Mouse (Mus musculus): ENCODE results near the gene Tmcc3.

Tmcc3 gene

DNA sequence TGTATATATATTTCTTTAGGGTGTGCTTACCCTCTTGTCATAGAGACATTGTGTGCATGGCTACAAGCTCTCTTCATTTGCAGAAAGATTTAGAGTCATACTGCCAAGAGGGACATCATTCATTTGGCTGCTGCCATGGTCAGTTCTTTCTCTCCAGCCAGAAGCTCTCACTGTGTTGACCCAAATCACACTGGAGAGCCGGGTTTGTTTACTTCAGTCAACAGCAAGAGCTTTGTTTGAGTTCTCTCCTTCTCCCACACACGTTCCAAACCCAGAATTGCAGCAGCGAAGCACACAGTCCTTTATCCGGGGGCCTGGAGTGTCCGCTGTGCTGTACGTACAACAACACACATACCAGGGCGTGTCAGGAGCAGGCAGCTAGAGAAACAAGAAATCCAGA, 154.6 kb downstream of the Tmcc3 start:
- DNase-seq (ENCODE audit: low read depth, low spot score): no peak

DNA sequence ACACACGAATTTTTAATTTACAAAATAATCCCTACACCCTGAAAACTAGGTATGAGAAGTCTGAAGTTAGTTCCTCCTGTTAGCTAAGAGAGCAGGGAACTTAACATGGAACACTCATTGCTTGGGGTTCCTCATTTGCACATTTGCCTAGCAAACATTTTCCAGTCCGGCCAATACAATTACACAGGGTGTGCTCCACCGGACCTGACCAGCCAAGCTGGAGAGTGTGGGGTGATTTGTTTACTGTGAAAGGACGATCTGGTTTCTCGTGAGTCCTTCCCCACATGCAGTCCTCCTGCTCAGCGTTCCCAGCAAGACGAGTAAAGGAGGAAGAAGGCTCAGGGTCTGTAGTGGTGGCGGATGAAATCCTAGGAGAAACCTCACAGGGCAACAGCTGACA, 159.7 kb downstream of the Tmcc3 start:
- DNase-seq (ENCODE audit: low read depth, low spot score): no peak

GRCm38 (mm10) chr10:94473501-94473900, 161.8 kb downstream of the Tmcc3 start:
- DNase-seq (ENCODE audit: low read depth, low spot score): peak; percentile 20

DNA sequence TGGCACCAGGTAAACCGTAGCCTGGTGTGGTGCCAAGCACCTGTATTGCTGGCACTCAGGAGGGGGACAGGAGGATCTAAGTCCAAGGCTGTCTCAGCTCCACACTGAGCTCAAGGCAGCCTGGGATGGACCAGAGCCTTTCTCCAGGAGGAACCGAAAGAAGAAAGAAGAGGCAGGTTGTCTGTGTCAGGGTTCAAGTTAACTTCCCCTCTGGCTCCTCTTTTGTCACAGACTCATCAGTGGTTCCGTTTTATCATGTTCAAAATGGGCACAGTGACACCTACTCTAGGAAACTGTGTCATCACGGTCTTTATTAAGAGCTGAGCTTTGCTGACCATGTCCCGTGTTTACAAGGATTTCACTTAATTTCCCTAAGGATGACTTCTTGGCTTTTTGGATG, 162.4 kb downstream of the Tmcc3 start:
- DNase-seq (ENCODE audit: low read depth, low spot score): no peak

GRCm38 (mm10) chr10:94477366-94478225, 165.8 kb downstream of the Tmcc3 start:
- no peak for DNase-seq (ENCODE audit: low read depth, low spot score)

GRCm38 (mm10) chr10:94479646-94480045, 167.9 kb downstream of the Tmcc3 start:
- no peak for DNase-seq (ENCODE audit: low read depth, low spot score)

- no peak for DNase-seq (ENCODE audit: low read depth, low spot score)
Measured at GRCm38 (mm10) chr10:94480380-94481101, 168.8 kb downstream of the Tmcc3 start.

- no peak for DNase-seq (ENCODE audit: low read depth, low spot score)
Measured at GRCm38 (mm10) chr10:94481613-94482012, 169.9 kb downstream of the Tmcc3 start.

DNA sequence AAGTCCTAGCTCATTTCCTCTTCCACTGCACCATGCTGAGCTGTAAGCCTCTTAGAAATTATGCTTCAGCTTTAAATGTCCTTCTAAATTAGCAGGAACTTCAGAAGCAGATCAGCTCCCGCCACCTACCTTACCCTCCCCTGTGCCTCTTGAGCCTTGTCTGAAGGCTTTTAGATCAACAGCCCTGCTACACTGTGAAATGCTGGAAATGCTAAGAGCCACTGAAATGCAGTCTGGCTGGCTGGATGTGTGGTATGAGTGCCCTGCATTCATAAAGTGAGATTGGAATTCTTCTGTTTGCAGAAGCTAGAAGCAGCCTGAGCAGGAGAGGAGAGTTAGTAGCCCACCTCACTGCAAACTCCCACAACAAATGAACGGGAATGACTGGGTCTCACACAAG, 174.4 kb downstream of the Tmcc3 start:
- DNase-seq (ENCODE audit: low read depth, low spot score): no peak

DNA sequence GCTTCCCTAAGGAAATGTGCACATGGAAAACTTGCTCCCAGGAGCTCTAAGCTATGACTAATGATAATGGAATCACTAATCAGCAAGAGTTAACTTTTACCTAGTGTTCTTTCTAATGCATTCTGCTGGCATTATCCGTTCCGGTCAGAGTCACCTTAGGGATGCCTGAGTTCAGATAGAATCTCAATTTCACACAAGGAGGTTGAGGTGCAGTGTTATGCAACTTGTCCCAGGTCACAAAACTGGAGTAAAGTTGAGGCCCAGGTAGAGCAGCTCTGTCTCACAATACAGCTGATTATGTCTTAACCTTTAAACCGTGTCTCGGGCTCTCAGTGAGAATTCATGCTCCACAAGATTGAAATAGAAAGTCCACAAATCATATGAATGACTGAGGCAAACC, 177.8 kb downstream of the Tmcc3 start:
- no peak for DNase-seq (ENCODE audit: low read depth, low spot score)

- no peak for DNase-seq (ENCODE audit: low read depth, low spot score)
Measured at GRCm38 (mm10) chr10:94491006-94491405, 179.3 kb downstream of the Tmcc3 start.

DNA sequence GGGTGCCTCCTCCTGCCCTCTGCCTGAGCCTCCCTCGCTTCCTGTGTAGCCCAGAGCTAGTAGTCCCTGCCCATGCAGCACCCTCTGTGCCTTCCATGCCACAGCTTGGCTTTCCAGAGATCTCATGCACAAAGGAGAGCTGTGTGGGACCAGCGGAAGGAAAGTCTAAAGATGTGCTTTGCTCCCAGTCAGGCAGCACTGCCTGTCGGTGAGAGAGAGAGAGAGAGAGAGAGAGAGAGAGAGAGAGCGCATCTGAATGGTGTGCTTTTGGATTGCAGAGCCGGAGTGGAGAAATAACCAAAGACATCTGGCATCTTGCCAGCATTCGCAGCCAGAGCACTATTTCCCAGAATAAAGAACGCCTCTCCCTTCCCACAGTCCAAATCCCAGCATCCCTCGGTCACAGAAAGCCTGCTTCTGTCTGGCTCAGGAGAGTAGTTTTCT, 182.7 kb downstream of the Tmcc3 start:
- peak; percentile 30 for DNase-seq (ENCODE audit: low read depth, low spot score)

DNA sequence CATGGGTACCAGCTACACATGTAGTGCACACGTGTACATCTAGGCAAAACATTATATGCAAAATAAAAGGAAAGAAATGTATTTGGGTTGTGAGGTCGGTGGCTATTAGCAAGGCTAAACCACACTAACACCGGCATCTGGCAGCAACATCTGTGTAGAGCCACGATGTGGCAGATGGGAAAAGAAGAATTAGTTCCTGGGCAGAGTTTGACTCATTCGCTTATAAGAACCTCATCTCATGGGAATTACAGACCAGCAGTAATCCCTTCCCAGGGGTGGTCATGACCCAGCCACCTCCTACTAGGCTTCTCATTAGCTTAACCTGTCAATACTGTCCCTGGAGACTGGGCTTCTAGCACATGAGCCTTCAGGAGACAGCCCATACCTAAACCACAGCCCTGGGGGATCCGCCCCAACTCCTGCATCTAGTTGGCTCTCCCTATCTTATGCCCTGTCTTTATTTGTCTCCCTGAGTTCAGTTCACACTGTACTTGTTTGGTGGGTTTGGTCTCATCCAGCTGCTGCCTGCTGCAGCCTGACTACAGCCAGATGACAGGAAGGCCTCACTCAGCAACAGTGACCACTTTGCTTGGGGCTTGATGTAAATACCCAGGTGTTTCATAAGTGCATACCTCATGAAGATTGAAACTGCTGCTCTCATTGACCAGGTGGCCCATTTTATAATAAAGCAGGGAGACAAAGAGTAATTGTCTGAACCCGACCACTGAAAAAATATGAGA, 183.9 kb downstream of the Tmcc3 start:
- no peak for DNase-seq (ENCODE audit: low read depth, low spot score)

GRCm38 (mm10) chr10:94496826-94497440, 185.2 kb downstream of the Tmcc3 start:
- DNase-seq (ENCODE audit: low read depth, low spot score): no peak

DNA sequence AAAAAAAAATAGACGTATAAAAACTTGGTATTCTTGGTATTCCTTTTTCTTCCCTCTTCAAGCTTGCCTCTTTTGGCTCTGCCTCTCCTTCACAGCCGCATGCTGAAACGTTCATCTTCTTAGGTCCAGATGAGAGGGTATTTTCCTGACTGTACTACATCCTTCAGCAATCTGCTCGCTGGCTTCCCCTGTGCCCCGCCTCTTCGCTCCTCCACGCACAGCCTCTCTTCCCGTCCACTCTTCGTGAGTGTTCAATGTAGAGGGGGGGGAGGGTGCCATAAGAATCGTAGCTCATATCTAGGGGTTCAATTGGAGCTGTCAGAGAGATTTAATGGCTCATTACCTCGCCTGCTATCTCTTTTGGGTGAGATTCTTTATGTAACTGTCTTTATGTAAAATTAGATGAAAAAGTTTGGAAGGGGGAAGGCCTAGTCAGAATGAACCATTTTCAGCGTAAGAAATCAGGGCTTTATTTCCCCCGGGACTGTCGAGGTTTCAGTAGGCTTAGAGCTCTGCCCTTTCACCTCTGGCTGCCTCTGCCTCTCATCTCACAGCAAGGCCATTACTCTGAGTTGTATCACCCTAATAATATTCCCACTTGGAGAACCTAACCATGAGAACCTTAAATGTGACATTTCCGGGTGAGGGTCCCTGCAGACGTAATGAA, 188.6 kb downstream of the Tmcc3 start:
- peak; percentile 40 for DNase-seq (ENCODE audit: low read depth, low spot score)

DNA sequence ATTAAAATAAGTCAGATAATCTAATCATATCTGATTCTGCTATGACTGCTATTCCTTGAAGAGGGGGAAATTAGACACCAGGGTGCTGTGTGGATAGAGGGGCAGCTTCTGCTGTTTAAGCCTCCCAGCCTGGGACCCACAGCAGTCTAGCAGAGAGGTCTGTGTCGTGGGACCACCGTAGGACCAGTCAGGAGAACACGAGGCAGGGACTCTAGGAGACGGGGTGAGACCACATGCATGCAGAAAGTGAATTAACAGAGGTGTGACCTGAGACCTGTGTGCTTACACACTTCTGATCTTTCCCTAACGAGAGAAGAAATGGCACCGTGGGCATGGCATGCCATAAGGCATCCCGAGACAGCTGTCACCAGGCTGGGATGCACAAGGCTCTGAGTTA, 189.1 kb downstream of the Tmcc3 start:
- no peak for DNase-seq (ENCODE audit: low read depth, low spot score)

DNA sequence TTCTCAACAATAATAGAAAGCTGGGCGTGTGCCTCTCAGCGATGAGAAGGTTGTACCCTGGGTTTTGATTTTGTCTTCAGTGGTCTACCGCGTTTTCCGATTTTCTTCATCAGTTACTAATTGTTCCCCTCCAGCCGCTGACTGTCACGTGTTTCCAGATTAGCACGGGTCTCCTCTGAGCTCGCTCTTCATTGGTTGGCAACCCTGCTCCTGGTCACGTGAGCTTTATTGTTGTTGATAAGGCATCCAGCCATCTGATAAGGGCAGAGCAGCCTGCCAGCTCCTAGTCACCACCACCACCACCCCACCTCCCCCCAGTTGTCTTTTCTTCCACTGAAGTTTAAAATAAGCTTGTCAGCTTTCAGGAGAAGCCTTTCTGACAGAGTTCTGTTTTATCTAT, 190.0 kb downstream of the Tmcc3 start:
- DNase-seq (ENCODE audit: low read depth, low spot score): no peak

DNA sequence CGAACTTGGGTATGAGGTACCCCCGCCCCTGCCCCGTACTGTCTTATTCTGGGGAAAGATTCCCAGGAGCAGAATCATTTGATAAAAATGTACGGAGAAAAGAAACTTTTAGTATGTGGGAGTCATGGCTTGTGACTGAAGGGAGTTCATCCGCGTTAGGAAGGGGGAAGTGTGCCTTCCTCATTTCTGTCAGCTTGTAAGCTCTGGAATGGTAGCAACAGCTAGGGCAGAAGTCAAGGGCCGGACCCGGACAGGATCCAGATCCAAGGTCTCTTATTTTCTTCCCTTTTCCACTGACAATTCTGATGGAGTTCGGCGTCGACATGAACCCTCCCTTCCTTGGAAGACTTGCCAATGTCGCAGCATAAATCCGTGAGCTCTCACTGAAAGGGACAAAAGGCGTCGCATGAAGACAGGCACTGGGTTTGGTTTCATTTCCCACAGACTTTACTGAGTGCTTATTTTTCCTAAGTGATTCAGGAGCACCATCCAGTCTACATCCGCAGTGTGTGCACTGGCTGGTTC, 193.6 kb downstream of the Tmcc3 start:
- DNase-seq (ENCODE audit: low read depth, low spot score): no peak

DNA sequence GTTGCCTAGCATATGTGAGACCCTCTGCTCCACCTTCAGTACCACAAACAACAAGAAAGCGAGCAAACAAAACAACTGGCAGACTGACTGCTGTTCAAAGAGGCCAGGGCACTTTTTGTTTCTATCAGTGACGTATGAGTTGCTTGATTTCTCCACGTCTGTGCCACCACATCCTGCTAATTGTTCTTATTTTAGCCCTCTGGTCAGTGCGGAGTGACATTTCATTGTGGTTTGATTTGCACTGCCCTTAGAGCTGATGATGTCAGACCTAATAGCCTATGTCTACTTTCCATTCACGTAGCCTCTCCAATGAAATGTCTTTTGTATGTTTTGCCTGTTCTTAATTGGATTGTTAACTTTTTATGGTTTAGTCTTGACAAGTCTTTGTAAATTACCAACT, 197.1 kb downstream of the Tmcc3 start:
- no peak for DNase-seq (ENCODE audit: low read depth, low spot score)

- DNase-seq (ENCODE audit: low read depth, low spot score): no peak
Measured at GRCm38 (mm10) chr10:94512771-94513170, 201.0 kb downstream of the Tmcc3 start.

DNA sequence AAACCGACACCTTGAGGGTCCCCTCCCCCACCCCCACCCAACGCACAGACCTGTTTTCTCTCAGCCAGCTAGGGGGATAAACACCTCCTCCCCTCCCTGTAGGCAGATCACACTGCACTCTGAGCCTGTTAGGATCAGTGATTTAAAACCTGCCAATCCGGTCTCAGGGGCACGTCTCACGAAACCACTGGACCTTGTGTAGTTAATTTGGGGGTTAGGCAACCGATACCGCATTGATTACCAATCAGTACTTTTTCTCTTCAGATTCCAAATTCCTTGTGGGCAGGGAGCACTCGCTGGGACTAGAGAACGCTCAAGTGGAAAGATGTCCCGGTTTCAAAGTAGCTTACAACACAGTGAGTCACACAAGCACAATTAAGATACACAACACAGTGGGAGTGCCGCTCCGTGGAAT, 202.3 kb downstream of the Tmcc3 start:
- no peak for DNase-seq (ENCODE audit: low read depth, low spot score)

All from mesoderm, embryonic 11.5 days (tissue).